Mouse (Mus musculus) frontal cortex, adult (tissue): ENCODE results near the gene Tnrc6c.

ENCODE experiments used
- ATAC-seq: cut with Nextera tagmentation; 2 replicates; pipeline ENCODE4 v1.9.2; 2017; ENCODE audit warnings: mild to moderate bottlenecking, moderate library complexity, mixed read lengths; ENCODE audit not compliant: low TSS enrichment

The Tnrc6c gene

DNA sequence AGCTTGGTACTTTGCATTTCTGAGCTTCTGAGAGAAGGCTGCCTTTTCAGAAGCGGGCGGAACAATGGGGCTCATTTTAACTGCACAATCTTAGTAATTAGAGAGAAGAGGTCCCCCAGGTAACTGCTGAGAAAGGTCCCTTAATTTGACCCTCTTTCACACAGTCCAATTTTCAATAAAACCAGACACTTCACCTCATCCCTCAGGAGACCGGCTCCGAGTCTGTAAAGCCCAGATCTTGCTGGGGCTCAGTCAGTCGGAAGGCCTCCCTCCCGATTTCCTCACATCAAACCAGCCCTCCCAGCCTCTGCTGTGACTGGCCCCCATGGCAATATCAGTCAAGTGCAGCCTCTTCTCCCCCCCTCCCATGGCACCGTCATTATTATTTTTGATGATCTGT is 15.7 kb upstream of the Tnrc6c start:
- ATAC-seq = no peak

DNA sequence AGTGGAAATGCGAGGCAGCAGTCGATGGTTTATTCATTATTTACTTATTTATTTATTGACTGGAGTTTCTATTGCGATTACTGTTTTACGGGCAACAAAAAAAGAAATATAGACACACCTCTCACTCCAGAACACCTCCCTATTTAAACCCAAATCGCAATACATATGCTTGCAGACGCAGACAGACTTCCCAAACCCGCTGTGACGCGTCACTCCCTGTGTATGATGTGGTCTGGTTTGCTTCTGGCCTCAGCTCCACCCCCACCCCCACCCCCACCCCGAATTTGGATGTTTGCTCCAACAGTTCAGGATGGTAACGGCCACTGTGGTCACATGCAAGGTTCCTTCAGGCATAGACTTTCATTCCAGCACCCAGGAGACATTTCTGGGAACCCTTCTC is 15.3 kb upstream of the Tnrc6c start:
- no peak for ATAC-seq

DNA sequence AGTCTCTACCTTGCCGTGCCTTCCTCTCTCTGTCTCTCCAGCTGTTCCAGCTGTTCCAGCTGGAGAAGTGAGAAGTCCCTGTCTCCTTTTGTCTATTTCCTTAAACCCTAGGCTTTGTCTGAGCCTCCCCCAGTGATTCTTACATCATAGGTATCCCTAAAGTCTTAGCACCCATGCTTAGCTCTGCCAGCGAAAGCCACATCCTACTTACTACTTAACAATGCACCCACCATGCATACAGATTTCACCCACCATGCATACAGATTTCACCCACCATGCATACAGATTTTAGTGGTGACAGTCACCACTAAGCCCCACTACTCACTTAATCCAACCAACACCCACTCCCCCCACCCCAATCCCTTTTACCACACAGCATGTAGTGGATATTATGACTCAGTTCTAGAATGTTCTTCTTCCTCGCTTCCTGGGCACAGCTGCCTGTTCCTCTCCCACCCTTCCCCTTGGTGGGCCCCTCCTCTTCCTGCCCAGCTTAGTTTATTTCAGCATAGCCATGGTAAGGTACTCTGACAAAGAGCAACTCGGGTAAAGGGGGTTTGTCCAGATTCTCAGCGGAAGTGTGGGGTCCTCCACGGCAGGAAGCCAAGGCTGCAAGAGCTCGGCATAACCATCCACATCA is 14.6 kb upstream of the Tnrc6c start:
- no peak for ATAC-seq

DNA sequence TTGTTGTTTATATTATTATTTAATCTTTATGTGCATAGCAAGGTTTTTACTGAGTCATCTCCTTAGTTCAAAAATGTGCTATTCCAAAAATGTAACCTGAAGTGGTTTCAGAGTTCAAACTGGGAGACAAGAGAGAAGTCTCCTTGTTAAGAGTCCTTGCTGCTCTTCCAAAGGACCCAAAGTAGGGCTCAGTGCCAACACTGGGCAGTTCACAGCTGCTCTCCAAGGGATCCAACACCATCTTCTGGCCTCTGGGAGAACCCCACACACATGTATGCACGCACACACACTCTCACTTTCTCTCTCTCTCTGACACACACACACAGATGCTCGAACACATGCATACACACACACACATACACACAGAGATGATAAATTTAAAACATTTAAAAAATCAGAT is 11.9 kb upstream of the Tnrc6c start:
- no peak for ATAC-seq

DNA sequence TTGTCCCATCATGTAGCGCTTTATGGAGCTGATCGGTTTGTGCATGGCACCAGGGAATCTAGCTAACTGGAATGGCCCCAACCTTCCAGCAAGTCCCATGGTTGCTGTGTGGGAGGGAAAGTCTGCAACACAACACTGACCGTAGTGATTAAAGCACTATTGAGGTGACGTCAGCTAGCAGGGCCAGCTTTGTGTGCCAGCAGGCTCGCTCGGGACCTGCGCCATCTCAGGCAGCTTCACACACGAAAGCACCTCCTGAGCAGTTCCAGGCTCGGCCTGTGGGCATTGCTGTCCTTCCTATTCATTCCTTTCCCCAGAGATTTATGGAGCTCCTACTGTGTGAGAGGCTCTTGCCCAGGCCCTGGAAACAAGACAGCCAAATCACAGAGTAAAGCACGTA is 10.8 kb upstream of the Tnrc6c start:
- no peak for ATAC-seq

DNA sequence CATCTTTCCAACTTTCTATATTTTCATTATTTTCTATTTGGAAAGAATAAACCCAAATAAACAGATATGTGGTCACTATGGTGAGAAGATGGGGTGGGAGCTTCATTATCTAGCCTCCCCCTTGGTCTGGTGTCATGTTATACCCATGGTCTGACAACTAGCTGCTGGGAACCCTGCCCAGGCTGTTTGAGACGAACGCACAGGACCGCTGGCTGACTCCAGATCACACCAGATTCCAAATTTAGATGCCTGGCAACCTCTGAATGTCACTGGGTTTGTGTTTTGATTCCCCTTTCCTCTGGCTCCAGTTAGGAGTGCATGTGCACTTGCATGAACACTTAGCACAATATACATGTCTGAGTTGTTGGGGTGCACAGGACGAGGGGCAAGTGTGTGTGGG is 7.3 kb upstream of the Tnrc6c start:
- ATAC-seq = no peak

DNA sequence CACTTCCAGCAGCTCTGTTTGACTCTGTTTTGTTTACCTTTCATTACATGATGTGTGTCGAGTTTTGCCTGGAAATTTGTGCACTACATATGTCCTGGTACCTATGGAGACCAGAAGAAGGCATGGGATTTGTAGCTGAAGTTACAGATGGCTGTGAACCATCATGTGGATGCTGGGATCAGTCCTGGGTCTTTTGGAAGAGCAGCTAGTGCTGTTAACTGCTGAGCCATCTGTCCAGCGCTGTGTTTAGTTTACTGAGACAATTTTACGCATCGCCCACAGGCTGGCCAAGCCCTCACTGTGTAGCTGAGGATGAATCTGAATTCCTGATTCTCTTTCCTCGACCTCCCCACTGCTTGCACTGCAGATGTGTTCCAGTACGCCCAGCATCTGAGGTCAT is 6.1 kb upstream of the Tnrc6c start:
- ATAC-seq = peak; percentile 50; the same call in 1 of the 2 replicates

DNA sequence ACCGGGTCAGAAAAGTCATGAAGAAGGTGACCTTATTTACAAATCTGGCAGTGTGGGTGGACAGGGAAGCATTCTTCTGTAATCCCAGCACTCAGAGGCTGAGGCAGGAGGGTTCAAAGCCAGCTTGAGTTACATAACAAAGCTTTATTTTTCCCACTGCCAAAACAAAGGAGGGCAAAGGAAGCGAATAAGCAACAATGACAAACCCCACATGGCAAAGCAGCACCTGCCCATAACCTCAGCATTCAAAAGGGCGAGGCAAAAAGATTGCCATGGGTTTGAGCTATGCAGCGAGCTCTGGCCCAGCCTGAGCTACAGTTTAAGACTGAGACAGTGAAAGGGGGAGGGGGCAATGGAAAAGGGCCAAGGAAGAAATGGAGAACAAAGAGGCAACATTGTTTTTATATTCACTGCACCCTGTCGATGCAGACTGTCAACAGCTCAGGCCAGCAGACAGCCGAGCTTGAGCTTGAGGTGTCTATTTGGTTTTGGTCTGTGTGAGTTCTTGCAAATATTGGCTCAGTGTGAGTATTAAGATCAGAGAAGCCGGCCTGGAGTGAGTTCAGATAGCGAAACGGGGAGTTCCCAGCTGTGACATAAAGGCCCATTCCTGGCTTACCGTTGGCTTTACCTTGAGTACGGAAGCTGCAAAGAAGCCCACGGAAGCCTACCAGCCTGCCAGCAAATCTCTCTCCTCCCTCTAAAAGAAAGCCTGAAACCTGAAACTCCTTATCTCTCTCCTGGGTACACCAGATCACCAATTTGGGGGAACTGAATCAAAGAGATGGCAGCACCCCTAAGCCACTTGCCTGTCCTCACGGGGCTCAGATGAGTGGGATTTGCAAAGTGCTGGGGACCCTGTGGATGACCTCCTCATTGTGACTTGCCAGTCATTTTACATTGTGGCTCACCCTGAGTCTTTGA is 3.1 kb upstream of the Tnrc6c start:
- no peak for ATAC-seq

DNA sequence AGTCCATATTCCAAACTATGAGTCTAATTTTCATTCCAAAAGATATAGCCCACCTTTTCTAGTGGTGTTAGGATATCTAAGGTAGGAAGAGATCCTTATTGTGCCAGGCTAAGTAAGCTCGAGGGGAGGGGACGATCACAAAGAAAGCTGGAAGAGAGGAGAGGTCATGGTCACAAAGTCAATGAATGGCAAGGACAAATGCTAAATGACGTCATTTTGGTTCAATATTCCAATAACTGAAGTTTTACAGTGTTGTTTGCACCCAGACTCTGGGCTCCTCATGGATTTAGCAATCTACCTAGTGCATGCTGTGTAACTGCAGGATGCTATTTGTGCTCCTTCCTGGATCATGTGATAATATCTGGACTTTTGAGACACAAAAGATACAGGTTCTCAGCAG is 1.2 kb upstream of the Tnrc6c start:
- no peak for ATAC-seq

DNA sequence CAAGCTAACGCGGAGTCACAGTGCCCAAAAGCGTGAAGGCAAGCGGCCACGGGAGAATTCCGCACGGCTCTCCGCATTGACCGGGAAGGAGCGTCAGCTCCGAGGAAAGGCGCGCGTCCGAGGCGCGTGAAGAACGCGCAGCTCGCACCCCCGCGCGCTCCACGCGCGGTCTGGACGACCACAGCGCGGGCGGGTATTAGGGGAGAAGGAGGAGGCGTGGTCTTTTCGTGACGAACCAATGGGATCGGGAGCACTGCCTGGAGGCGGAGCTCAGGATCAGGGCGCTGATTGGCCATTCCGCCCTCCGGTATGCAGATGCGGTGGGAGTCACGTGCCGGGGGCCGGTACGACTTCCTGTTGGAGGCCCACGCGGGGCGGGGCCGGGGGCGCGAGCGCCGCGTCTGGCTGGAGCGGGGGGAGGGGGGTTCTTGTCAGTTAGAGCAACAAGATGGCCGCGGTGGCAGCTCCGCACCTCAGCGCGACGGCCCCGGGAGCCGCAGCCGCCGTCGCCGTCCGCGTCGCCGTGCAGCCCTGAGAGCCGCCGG is 363 bp downstream of the Tnrc6c start:
- ATAC-seq = peak; percentile 88

DNA sequence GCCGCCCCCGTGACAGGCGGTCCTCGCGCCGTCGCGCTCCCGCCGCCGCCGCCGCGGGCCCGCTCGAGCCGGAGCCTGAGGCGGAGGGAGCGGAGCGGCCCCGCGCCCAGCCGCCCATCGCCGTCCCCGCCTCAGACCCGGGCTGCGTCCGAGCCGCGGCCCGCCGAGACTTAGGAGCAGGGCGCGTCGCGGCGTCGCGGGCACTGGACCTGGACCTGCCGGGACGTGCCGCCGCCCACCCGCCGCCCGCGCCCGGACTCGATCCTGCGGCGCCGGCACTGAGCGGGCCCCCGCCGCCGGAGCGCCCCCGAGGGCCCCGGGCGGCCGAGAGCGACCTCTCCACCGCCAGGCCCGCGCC is 824 bp downstream of the Tnrc6c start:
- no peak for ATAC-seq

DNA sequence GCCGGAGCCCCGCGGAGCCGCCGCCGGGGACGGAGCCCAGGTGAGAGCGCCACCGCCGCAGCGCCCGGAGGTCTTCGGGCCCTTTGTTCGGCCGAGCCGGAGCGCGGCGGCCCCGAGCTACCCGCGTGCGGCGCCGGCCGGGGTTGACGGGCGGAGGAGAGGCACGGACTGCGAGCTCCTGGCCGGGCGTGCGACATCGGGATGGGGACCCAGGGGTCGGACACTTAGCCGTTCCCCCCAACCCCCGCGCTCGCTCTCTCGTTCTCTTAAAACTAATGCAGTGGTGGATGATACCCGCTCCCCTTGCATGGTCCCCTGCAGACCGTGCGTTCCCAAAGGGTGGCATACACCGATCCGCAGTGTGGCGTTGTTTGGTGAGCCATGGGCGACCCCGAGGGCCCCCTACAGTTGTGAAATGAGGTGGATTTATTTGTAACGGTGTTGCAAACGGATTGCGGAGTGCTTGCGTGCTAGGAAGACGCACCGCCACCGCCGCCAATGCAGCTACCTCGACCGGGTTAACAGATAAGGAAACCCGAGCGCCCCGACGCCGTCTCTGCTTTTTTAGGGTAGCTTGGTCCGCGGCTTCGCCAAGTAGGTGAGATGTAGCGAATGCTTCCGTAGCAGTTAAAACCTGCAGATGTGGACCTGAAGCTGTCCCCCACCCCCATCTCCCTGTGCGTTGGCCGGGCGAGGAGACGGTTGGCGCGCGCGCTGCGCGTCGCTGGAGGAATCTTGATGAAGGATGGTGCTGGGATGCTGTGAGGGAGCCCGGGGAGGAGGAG is 1.4 kb downstream of the Tnrc6c start:
- 0 out of 2 replicates have a peak, but pooled peaks have one; percentile 31 for ATAC-seq

DNA sequence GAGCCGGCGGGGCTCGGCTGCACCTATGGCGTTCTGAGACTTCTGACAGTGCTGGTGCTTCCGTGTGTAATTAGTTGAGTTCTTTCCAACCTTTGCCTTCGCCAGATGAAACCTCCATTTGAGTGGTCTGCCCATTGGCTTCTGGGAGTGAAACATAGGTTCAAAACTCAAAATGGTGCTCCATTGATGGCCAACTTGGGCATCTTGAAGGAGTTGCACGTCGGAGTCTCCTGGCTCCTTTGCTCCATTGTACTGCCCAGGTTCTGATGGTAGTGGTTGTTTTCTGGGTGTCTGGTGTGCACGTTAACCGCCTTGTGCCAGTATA is 1.9 kb downstream of the Tnrc6c start:
- ATAC-seq = no peak

DNA sequence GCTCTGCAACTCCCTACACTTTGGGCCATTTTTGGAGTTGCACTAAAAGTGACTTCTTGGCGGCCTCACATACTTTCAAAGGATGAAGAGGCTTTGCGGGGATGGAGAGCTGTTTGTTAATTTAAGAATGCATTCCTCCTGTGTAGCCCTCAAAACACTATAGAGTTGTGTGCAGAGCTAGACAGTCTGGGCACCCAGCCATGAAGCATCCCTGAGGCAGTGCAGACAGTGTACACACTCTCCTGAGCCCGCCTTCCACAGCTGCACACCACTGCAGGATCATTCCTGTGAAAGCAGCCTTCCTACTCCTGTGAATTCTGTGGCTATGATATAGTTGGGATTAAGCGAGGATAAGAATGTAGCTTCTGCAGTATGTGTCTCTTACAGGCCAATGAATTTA is 4.9 kb downstream of the Tnrc6c start:
- ATAC-seq = peak; percentile 28; the same call in 1 of the 2 replicates

DNA sequence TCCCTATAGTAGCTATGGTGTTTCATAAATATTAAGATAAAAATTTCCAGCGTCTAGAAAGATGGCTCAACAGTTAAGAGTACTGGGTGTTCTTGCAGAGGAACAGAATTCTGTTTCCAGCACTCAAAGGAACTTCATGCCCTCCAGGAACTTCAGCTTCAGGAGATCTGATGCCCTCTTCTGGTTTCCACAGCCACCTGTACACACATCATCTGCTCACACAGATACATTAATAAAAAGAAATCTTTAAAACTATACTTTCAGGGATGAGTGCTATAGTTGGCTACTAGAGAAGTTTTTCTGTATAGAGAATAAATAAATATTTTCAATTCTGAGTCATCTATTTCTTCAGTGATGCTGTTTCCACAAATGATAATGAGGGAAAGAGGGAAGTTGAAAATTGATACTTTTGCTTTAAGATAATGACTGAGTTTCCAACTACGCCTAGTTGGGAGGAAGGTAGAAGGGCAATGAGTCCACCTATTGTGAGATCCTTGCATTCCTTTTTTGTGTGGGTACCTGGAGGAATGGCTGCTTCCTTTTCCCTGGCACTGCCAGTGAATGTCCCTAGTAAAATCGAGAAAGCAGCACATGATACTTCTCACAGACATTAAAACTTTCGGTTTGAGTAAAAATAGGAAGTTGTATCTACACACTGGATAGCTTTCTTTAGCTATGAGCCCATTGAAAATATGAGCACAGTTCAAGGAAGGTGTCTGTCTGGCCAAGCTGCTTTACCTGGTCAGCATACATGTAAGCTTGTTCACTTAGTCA is 9.1 kb downstream of the Tnrc6c start:
- ATAC-seq = no peak

DNA sequence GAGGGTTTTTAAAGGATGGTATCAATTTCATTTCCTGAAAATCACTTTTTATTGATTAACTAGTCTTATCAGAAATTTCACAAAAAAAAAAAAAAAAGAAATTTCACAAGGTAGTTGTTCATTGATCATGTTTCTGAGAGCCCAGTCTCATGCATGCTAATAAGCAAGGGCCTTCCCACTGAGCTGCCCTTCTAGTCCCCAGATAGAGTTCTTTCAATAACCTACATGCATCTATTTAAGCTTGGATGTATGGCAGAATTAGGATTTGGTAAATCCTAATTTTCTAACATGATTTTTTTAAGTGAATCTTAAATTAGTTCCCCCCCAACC is 9.7 kb downstream of the Tnrc6c start:
- no peak for ATAC-seq

DNA sequence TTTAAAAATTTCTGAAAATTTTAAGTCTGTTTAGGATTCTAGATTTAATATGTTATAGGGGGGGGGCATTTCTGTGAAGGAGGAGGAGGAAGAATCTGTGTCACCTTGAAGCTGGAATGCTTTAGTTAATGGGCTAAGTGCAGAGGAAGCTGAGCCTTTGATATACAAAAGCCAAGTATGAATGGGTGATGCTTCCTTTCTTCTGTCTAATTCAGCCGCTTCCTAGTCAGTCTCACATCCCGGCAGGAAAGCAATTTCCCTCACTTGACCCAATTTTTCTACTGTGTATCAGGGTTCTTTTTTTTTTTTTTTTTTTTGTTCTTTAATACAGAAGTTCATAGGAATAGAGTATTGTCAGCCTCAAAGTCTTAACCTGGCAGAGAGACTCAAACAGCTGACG is 11.1 kb downstream of the Tnrc6c start:
- no peak for ATAC-seq

DNA sequence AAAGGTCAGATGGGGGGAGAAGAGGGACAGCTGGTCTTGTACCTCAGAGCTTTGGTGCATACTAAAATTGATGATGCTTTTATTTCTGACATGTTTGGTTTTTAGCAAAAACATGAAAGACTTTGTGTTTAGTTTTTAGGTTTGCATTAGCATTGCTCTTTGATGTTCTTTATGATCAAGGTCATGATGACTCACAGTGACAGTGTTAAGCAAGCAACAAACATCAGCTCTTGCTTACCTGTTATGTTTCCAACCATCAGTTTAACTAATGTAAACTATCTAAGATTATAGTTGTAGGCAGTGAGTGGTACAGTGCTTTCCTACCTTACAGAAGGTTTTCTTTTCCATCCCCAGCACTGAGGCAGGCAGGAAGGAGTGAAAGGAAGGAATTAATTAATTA is 12.5 kb downstream of the Tnrc6c start:
- ATAC-seq = no peak

DNA sequence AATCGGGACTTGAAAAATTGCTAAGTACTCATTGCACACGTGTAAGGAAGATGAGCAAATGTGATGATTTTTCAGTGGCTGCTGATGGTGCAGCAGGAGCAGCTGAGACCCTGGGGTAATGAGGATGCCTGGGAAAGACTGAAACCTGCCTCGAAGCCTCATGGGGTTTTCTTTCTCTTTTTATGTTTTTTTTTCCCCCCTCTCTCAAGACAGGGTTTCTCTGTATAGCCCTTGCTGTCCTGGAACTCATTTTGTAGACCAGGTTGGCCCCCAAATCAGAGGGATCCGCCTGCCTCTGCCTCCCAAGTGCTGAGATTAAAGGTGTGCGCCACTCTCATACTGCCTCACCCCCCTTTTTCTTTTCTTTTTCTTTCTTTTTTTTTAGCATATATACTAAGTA is 13.1 kb downstream of the Tnrc6c start:
- ATAC-seq = no peak

DNA sequence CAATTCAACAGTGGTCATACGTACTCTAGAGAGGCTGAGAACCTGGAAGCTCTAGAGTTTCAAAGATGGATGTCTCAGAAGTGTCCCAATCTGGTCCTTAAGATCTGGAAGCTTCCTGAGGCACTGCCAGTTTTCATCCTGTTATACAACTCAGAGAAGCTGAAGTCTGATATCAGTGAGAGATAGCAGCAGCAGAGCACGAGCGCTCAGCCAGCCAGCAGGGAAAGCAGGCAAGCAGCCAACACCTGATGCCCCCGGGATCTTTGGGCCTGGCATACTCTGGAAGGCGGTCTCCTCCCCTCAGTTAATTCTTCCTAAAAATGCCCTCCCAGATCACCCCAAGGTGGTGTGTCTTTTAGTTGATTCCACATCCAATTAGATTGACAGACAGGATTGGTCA is 13.7 kb downstream of the Tnrc6c start:
- ATAC-seq = no peak

DNA sequence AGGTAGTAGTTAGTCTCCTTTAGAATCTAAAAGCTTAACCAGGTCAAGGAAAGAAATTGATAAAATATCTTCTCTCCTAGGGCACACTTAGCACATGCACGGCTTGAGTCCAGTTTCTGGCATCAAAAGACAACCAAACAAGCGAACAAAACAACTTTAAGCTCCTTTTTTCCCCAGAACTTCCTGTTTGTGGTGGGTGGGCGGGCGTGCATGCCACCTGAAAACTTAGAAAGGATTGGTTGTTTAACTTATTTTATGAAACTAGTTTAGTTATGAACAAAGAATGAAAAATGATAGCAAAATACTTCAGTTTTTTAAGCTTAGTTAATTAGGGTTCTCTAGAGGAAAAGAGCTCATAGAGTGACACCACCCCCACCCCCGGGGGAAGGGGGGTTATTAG is 17.5 kb downstream of the Tnrc6c start:
- no peak for ATAC-seq

DNA sequence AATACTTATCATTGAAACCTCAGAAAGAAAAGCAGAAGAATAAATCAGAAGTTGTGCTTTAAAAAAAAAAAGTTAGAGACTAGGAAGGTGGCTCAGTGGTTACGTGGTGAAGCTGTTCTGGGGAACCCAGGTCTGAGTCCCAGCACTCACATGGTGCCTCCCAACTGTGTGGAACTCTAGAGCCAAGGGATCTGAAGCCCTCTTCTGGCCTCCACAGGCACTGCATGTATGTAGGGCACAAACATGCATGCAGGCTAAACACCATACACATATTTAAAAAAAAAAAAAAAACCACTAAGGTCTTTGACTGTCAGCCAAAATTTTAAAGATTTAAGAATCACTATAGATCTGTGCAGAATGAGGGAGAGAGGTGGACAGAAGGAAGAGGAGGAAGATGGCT is 20.4 kb downstream of the Tnrc6c start:
- no peak for ATAC-seq
